Mouse (Mus musculus): ENCODE results near the gene Rpl21. TPM values are rescaled to one million over a fixed set of nuclear protein-coding genes. Genes with fewer than 3 reads are reported as not detected.

The Rpl21 gene
- total and polyA plus RNA-seq, 3 experiments, result 70.7 to 468 TPM; not detected in 1

- TF ChIP-seq EP300 (IDR thresholded peaks at IDR 0.05; ENCODE audit: low read depth in 1 of 2, low read length in 2 of 2), result no peak
- peak; percentile 36 for TF ChIP-seq RAD21 (IDR thresholded peaks at IDR 0.05; ENCODE audit: low read depth, low read length)
- TF ChIP-seq TBP (IDR thresholded peaks at IDR 0.05; ENCODE audit: low read depth, low read length), result no peak
- no peak for TF ChIP-seq NRF1 (IDR thresholded peaks at IDR 0.05; ENCODE audit: insufficient read depth, low read depth, low read length, poor library complexity, severe bottlenecking)
- peak; percentile 10; the same call in 1 of the 2 replicates for TF ChIP-seq ZC3H11A (IDR thresholded peaks at IDR 0.05; ENCODE audit: low read depth, low read length)
- peak; percentile 42; the same call in 1 of the 2 replicates for TF ChIP-seq SMC3 (IDR thresholded peaks at IDR 0.05; ENCODE audit: low read depth, low read length)
- no peak for TF ChIP-seq BHLHE40 (IDR thresholded peaks at IDR 0.05; ENCODE audit: borderline replicate concordance, low read depth, low read length)
- TF ChIP-seq MEF2A (IDR thresholded peaks at IDR 0.05; ENCODE audit: extremely low read depth, insufficient replicate concordance, low read depth, low read length, poor library complexity, severe bottlenecking), result no peak
- peak; percentile 50 to 63 (median 50) for TF ChIP-seq CTCF (IDR thresholded peaks at IDR 0.05 in 2 of 3, conservative IDR thresholded peaks at IDR 0.05 in 1 of 3; ENCODE audit: control insufficient read depth in 1 of 3, insufficient read depth in 1 of 3, low read depth in 2 of 3, low read length in 3 of 3, poor library complexity in 1 of 3, severe bottlenecking in 1 of 3)
- H3K36me3 ChIP-seq (ENCODE audit: control insufficient read depth in 1 of 2, insufficient read depth in 2 of 2, low read length in 2 of 2), result peaks cover 0 to 2% of the 10 kb centered on the region in 2 experiments; a peak in 2 of 4 replicates
- H3K79me2 ChIP-seq (ENCODE audit: control insufficient read depth, insufficient read depth, low read length, poor library complexity), result no peaks in the 10 kb centered on the region
- peaks cover 4 to 5% of the 10 kb centered on the region in 2 experiments for H3K4me1 ChIP-seq (ENCODE audit: control insufficient read depth in 1 of 2, insufficient read depth in 2 of 2, low read length in 2 of 2)
- H3K27ac ChIP-seq (ENCODE audit: control insufficient read depth, low read depth, low read length), result no peak overlapping the region
- no peak overlapping the region for H3K4me3 ChIP-seq (ENCODE audit: control insufficient read depth in 1 of 2, insufficient read depth in 1 of 2, low read depth in 2 of 2, low read length in 2 of 2)
- no peaks in the 10 kb centered on the region for H3K27me3 ChIP-seq (ENCODE audit: control insufficient read depth in 1 of 2, insufficient read depth in 2 of 2, low read length in 2 of 2)
- no peaks in the 10 kb centered on the region for H3K9me3 ChIP-seq (replicated peaks; ENCODE audit: insufficient read depth, low read length)
- peak; percentile 35 for DNase-seq (ENCODE audit: low read depth, low spot score)
- no peak overlapping the region for H3K9ac ChIP-seq (ENCODE audit: control insufficient read depth, low read depth, low read length, poor library complexity, severe bottlenecking)
These were observed 23.4 kb downstream of the Rpl21 start for GRCm38 (mm10) chr5:146856106-146856505.

DNA sequence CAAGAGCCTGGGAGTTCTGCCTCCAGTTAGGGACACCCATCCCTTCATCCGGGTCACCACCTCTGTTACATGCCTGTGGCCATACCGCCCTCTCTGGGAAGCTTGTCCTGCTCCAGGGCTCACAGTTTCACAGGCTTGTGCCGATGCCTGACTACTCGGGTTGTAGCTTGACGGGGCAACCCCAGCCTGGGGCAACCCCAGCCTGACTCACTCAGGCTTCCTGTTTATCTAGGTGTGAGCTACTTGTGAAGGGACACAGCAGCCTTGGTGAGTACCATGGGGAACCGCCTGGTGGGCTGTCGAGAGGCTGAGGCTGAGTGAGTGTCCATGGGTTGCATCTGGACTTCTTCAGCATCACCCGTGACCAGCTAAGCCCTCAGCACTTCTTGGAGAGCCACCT lies 24.9 kb downstream of the Rpl21 start:
- H3K4me1 ChIP-seq (ENCODE audit: control insufficient read depth in 1 of 2, insufficient read depth in 2 of 2, low read length in 2 of 2), result peaks cover 11 to 17% of the 10 kb centered on the region in 2 experiments
- DNase-seq (ENCODE audit: low read depth, low spot score), result no peak
- no peak overlapping the region for H3K27ac ChIP-seq (ENCODE audit: control insufficient read depth, low read depth, low read length)
- H3K9ac ChIP-seq (ENCODE audit: control insufficient read depth, low read depth, low read length, poor library complexity, severe bottlenecking), result no peak overlapping the region
- H3K36me3 ChIP-seq (ENCODE audit: control insufficient read depth in 1 of 2, insufficient read depth in 2 of 2, low read length in 2 of 2), result peaks cover 0 to 12% of the 10 kb centered on the region in 2 experiments; a peak in 2 of 4 replicates
- no peak for TF ChIP-seq POLR2AphosphoS5 (IDR thresholded peaks at IDR 0.05; ENCODE audit: borderline replicate concordance, low read depth, low read length)
- TF ChIP-seq NELFE (IDR thresholded peaks at IDR 0.05; ENCODE audit: low read depth, low read length), result no peak
- TF ChIP-seq USF2 (IDR thresholded peaks at IDR 0.05; ENCODE audit: borderline replicate concordance in 1 of 2, insufficient read depth in 1 of 2, low read depth in 1 of 2, low read length in 2 of 2), result no peak
- TF ChIP-seq GATA1 (IDR thresholded peaks at IDR 0.05; ENCODE audit: low read depth, low read length), result no peak
- no peak for TF ChIP-seq MAZ (IDR thresholded peaks at IDR 0.05; ENCODE audit: low read depth, low read length)
- no peak for TF ChIP-seq KAT2A (conservative IDR thresholded peaks at IDR 0.05; ENCODE audit: low read depth, low read length)
- no peak for TF ChIP-seq MYB (IDR thresholded peaks at IDR 0.05; ENCODE audit: low read depth, low read length)
- no peak for TF ChIP-seq SMC3 (IDR thresholded peaks at IDR 0.05; ENCODE audit: low read depth, low read length)
- TF ChIP-seq MAFK (IDR thresholded peaks at IDR 0.05; ENCODE audit: borderline replicate concordance, low read depth, low read length), result no peak
- TF ChIP-seq MXI1 (IDR thresholded peaks at IDR 0.05; ENCODE audit: low read depth, low read length), result no peak
- H3K9me3 ChIP-seq (replicated peaks; ENCODE audit: insufficient read depth, low read length), result no peaks in the 10 kb centered on the region
- H3K79me2 ChIP-seq (ENCODE audit: control insufficient read depth, insufficient read depth, low read length, poor library complexity), result no peaks in the 10 kb centered on the region
- no peak overlapping the region for H3K4me3 ChIP-seq (ENCODE audit: control insufficient read depth in 1 of 2, insufficient read depth in 1 of 2, low read depth in 2 of 2, low read length in 2 of 2)
- no peaks in the 10 kb centered on the region for H3K27me3 ChIP-seq (ENCODE audit: control insufficient read depth in 1 of 2, insufficient read depth in 2 of 2, low read length in 2 of 2)
